Mouse (Mus musculus) heart, embryonic 14.5 days (tissue): ENCODE results near the gene AU022252. TPM values are rescaled to one million over a fixed set of nuclear protein-coding genes. Genes with fewer than 3 reads are reported as not detected.

Experiments used
- polyA plus RNA-seq: library from polyadenylated mRNA; unstranded; fragments of >200 nt; fragmentation: Nextera tagmentation; extraction: Ambion mirVana; gene quantifications from 2 replicates; pipeline ENCODE4 v1.2.1, GENCODE M21; 2014

AU022252 gene
- polyA plus RNA-seq, 1 experiment from 2014 or later, result 24.8 TPM

Other genes with a start within 250 kb of the AU022252 start
- 159 and 166 TPM in 2 replicates for gene Slc2a1, start 124.0 kb downstream of the AU022252 start, polyA plus RNA-seq
- 11.2 and 12.0 TPM in 2 replicates for gene Zfp691, start 58.5 kb downstream of the AU022252 start, polyA plus RNA-seq
- gene Ermap, start 42.7 kb downstream of the AU022252 start, polyA plus RNA-seq, result 0.88 and 1.2 TPM in 2 replicates
- gene Svbp, start 37.4 kb downstream of the AU022252 start, polyA plus RNA-seq, result 140 and 141 TPM in 2 replicates
- gene Tmem269, start 14.5 kb downstream of the AU022252 start, polyA plus RNA-seq, result 0.19 TPM in 1 of 2 replicates, not detected in the other
- 40.9 and 42.0 TPM in 2 replicates for gene P3h1, start 203 bp upstream of the AU022252 start, polyA plus RNA-seq
- gene Cldn19, start 22.7 kb upstream of the AU022252 start, polyA plus RNA-seq, result not detected in 2 replicates
- gene Ybx1, start 61.9 kb upstream of the AU022252 start, polyA plus RNA-seq, result 785 and 813 TPM in 2 replicates
- 45.2 and 52.6 TPM in 2 replicates for gene Ppih, start 87.8 kb upstream of the AU022252 start, polyA plus RNA-seq
- 4.0 and 4.6 TPM in 2 replicates for gene Ccdc30, start 182.8 kb upstream of the AU022252 start, polyA plus RNA-seq
- gene Ppcs, start 189.7 kb upstream of the AU022252 start, polyA plus RNA-seq, result 31.5 and 35.7 TPM in 2 replicates
- 0.31 and 0.45 TPM in 2 replicates for gene Zmynd12, start 190.1 kb upstream of the AU022252 start, polyA plus RNA-seq